8 mouse cellular contexts compared by ENCODE assay signal in genomic region chr3:90051441-90052350, GRCm38 (mm10). TPM values are rescaled to one million over a fixed set of nuclear protein-coding genes. Genes with fewer than 3 reads are reported as not detected.
DNase-seq lines count a peak whose midpoint lies in the region; ATAC-seq and TF ChIP-seq lines count a peak whose summit lies in the region.

Gene 4933434E20Rik, plus strand, starts transcription at chr3:90051636.

- H3K27ac ChIP-seq in ES-Bruce4 (ENCODE audit: insufficient read depth, low read length): peak within 1 kb of the TSS; percentile 46
- H3K27ac ChIP-seq in forebrain, embryonic 13.5 days: peak within 1 kb of the TSS; percentile 91
- peak within 1 kb of the TSS; percentile 90 for H3K27ac ChIP-seq in heart, embryonic 16.5 days (ENCODE audit: low read length)
- peak within 1 kb of the TSS; percentile 95 for H3K27ac ChIP-seq in layer of hippocampus, adult 2 months
- H3K27ac ChIP-seq in neural tube, embryonic 15.5 days (replicated peaks): peak within 1 kb of the TSS; percentile 95

- TF ChIP-seq POLR2A in ES-Bruce4 (IDR thresholded peaks at IDR 0.05; ENCODE audit: insufficient read depth, low read length): no peak
- TF ChIP-seq POLR2A in lung, adult 2 months (IDR thresholded peaks at IDR 0.05; ENCODE audit: borderline replicate concordance, extremely low read depth, low read depth, low read length): 0 out of 2 replicates have a peak, but pooled peaks have one; percentile 19

- no peak for TF ChIP-seq EP300 in ES-Bruce4 (IDR thresholded peaks at IDR 0.05; ENCODE audit: insufficient read depth, low read depth, low read length)

- no peaks in the 10 kb centered on the region for H3K27me3 ChIP-seq in ES-Bruce4 (ENCODE audit: control insufficient read depth, insufficient read depth, low read length, poor library complexity, severe bottlenecking)
- H3K27me3 ChIP-seq in forebrain, embryonic 13.5 days: no peaks in the 10 kb centered on the region
- no peaks in the 10 kb centered on the region for H3K27me3 ChIP-seq in heart, embryonic 16.5 days (ENCODE audit: control insufficient read depth, insufficient read depth, low read length)
- no peaks in the 10 kb centered on the region for H3K27me3 ChIP-seq in neural tube, embryonic 15.5 days (replicated peaks)

- H3K4me2 ChIP-seq in forebrain, embryonic 13.5 days: peak within 1 kb of the TSS; percentile 80
- H3K4me2 ChIP-seq in heart, embryonic 16.5 days (ENCODE audit: low read depth, low read length): peak within 1 kb of the TSS; percentile 89
- H3K4me2 ChIP-seq in neural tube, embryonic 15.5 days: peak within 1 kb of the TSS; percentile 71

- no peak for TF ChIP-seq CTCF in ES-Bruce4 (IDR thresholded peaks at IDR 0.05; ENCODE audit: low read depth, low read length)
- no peak for TF ChIP-seq CTCF in layer of hippocampus, adult 2 months (conservative IDR thresholded peaks at IDR 0.05)
- TF ChIP-seq CTCF in lung, adult 2 months (IDR thresholded peaks at IDR 0.05; ENCODE audit: insufficient read depth, low read length): no peak

- H3K9me3 ChIP-seq in ES-Bruce4 (replicated peaks; ENCODE audit: control insufficient read depth, insufficient read depth, low read length, poor library complexity, severe bottlenecking): no peaks in the 10 kb centered on the region
- H3K9me3 ChIP-seq in forebrain, embryonic 13.5 days (replicated peaks): no peaks in the 10 kb centered on the region
- H3K9me3 ChIP-seq in heart, embryonic 16.5 days (replicated peaks; ENCODE audit: control insufficient read depth, low read length): no peaks in the 10 kb centered on the region
- no peaks in the 10 kb centered on the region for H3K9me3 ChIP-seq in neural tube, embryonic 15.5 days (replicated peaks)

- peak within 1 kb of the TSS; percentile 98 for H3K9ac ChIP-seq in ES-Bruce4 (ENCODE audit: low read depth, poor library complexity, severe bottlenecking)
- H3K9ac ChIP-seq in forebrain, embryonic 13.5 days: peak within 1 kb of the TSS; percentile 89
- peak within 1 kb of the TSS; percentile 89 for H3K9ac ChIP-seq in heart, embryonic 16.5 days (ENCODE audit: low read length)
- H3K9ac ChIP-seq in neural tube, embryonic 15.5 days (replicated peaks): peak within 1 kb of the TSS; percentile 99

- under 1% methylated on average over 37 of the region's 43 CpGs for WGBS in forebrain, embryonic 13.5 days
- WGBS in heart, embryonic 16.5 days: under 1% methylated on average over 41 of the region's 43 CpGs
- WGBS in lung, adult 2 months: under 1% methylated on average over 43 of the region's 43 CpGs
- WGBS in neural tube, embryonic 15.5 days: under 1% methylated on average over 40 of the region's 43 CpGs

- DNase-seq in adrenal gland, postnatal 4 days (ENCODE audit: low spot score in 2 of 2): peak; percentile 33 to 47
- peak; percentile 41 to 51 for DNase-seq in layer of hippocampus, adult 2 months (ENCODE audit: low spot score in 2 of 2)
- DNase-seq in lung, adult 2 months: no peak
- peak; percentile 80 for DNase-seq in thymus, postnatal 4 days

- H3K4me1 ChIP-seq in ES-Bruce4 (ENCODE audit: control insufficient read depth, insufficient read depth, low read length): no peaks in the 10 kb centered on the region
- peaks cover 49% of the 10 kb centered on the region for H3K4me1 ChIP-seq in forebrain, embryonic 13.5 days
- H3K4me1 ChIP-seq in heart, embryonic 16.5 days (ENCODE audit: control insufficient read depth, insufficient read depth, low read length): peaks cover 20% of the 10 kb centered on the region
- peaks cover 17% of the 10 kb centered on the region for H3K4me1 ChIP-seq in lung, adult 2 months (ENCODE audit: control insufficient read depth, insufficient read depth, low read length)
- H3K4me1 ChIP-seq in neural tube, embryonic 15.5 days: peaks cover 39% of the 10 kb centered on the region

- H3K4me3 ChIP-seq in ES-Bruce4 (ENCODE audit: low read depth, low read length): peak within 1 kb of the TSS; percentile 87
- H3K4me3 ChIP-seq in forebrain, embryonic 13.5 days: peak within 1 kb of the TSS; percentile 66
- H3K4me3 ChIP-seq in heart, embryonic 16.5 days (ENCODE audit: low read length): peak within 1 kb of the TSS; percentile 84
- H3K4me3 ChIP-seq in layer of hippocampus, adult 2 months: peak within 1 kb of the TSS; percentile 72
- peak within 1 kb of the TSS; percentile 89 for H3K4me3 ChIP-seq in lung, adult 2 months (replicated peaks; ENCODE audit: extremely low read depth, low read depth, low read length)
- H3K4me3 ChIP-seq in neural tube, embryonic 15.5 days (replicated peaks): peak within 1 kb of the TSS; percentile 89

- peaks cover 34% of the 10 kb centered on the region for H3K36me3 ChIP-seq in ES-Bruce4 (ENCODE audit: control insufficient read depth, insufficient read depth, low read length, poor library complexity, severe bottlenecking)
- H3K36me3 ChIP-seq in forebrain, embryonic 13.5 days (ENCODE audit: poor library complexity, severe bottlenecking): peaks cover 30% of the 10 kb centered on the region
- H3K36me3 ChIP-seq in heart, embryonic 16.5 days (ENCODE audit: control insufficient read depth, insufficient read depth): peaks cover 14% of the 10 kb centered on the region
- H3K36me3 ChIP-seq in neural tube, embryonic 15.5 days: peaks cover 21% of the 10 kb centered on the region

- ATAC-seq in forebrain, embryonic 13.5 days: peak; percentile 78
- peak; percentile 58 for ATAC-seq in heart, embryonic 16.5 days (replicated peaks; ENCODE audit: extremely low read depth, insufficient read depth, low FRiP score)
- peak; percentile 77 for ATAC-seq in neural tube, embryonic 15.5 days (ENCODE audit: low FRiP score)

RNA-seq across cellular contexts. Expression of gene 4933434E20Rik, which starts in this region (rescaled TPM):
- 67.1 and 67.6 TPM in 2 replicates for polyA plus RNA-seq in ES-Bruce4 (2011; ENCODE audit: insufficient read depth, insufficient read length, low read depth, missing spikeins)
- total RNA-seq in adrenal gland, postnatal 4 days (2021): 10 to 100 TPM; 81.3 to 83.7 TPM
- polyA plus RNA-seq in forebrain, embryonic 13.5 days (2015; fragmentation: Nextera tagmentation; extraction: Ambion mirVana): 224 and 230 TPM in 2 replicates
- polyA plus RNA-seq in heart, embryonic 16.5 days (2015; fragmentation: Nextera tagmentation; extraction: Ambion mirVana): 147 and 151 TPM in 2 replicates
- total RNA-seq in layer of hippocampus, adult 2 months (2021): 100 to 1,000 TPM in 1 of 2 experiments, 10 to 100 TPM in 1; 89.6 to 101 TPM
- 34.7 and 47.4 TPM in 2 replicates for polyA plus RNA-seq in lung, adult 2 months (2012; rRNA removed)
- polyA plus RNA-seq in neural tube, embryonic 15.5 days (2015; fragmentation: Nextera tagmentation; extraction: Ambion mirVana): 204 and 206 TPM in 2 replicates
